Mouse (Mus musculus): ENCODE measurements around the gene Ccdc102a.
"Not testable (repeated sequence)": the region's sequence is repeated elsewhere in the genome, so short reads cannot be mapped to it uniquely, and the experiment has no call there.

Gene Ccdc102a

DNA sequence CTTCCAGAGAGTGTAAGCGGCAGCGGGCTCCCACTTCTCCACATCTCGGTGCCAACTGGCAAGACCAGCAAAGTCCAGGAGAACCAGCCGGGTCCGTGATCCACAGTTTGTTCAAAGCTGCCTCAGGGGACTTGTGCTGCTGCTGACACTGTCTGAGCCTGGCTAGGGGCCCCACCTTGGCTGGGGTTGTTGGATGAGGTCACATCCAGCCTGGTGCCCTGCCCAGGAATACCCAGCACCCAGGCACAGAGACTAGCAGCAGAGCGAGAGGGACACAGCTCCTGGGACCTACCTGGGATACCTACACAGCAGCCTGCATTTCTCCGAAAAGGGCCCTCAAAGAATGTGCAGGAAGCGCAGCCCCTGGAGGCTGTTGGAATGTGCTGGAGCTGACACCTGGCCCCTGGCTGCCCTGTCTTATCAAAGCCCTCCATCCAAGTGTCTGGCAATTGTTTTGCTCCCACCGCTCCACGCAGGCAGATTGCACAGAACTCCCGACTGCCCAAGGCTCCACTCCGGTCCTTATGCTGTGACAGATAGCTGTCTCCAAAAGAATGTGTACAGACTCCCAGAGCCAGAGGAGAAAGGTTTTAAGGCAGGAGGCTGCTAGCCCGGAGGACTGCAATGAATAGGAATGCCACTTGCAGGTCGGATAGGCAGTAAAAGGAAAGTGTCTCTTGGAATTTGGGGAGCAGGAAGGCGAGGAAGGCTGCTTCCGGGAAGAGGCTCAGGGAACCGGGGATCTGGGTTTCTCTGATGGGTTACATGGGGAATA is 42.6 kb downstream of the Ccdc102a start:
- peak in 1 of 2 experiments; percentile 30 for DNase-seq (ENCODE audit: low spot score in 2 of 2)

DNA sequence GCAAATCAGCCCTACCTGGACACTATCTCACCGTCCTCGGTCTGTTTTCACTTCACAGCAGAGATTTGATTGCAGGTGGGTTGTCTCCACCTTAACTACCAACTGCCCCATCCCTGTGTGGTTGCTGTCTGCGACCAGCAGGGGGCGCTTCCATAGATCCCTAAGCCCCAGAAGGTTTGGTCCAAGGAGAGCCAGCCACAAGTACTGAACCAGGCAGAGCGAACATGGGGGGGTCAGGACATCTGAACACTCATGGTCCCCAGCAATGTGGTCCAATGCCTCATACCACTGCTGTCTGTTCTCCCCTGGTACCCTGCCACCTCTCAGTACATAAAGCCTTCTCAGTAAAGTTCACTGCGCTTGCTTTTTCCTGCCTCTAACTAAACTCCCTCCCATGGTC is 43.5 kb downstream of the Ccdc102a start:
- peak; percentile 69 for DNase-seq (ENCODE audit: low spot score in 2 of 2)

DNA sequence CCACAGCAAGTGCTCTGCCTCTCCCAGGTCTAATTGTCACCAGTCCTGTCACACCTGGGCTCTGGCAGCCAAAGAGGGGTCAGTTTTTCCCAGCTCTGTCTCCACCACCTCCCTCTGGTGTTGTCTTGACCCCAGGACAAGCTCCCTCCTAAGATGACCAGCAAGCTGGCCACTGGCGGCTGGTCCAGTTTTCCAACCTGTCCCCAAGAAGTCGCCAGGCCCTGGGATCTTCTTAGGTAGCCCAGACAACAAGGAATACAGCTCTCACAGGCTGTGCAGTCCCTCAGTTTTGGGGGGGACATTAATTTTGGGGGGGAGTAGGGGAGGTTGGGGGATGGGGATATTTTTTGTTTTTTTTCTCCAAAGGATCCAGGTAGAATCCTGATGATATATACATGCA is 45.3 kb downstream of the Ccdc102a start:
- no peak for DNase-seq (ENCODE audit: low spot score in 2 of 2)

DNA sequence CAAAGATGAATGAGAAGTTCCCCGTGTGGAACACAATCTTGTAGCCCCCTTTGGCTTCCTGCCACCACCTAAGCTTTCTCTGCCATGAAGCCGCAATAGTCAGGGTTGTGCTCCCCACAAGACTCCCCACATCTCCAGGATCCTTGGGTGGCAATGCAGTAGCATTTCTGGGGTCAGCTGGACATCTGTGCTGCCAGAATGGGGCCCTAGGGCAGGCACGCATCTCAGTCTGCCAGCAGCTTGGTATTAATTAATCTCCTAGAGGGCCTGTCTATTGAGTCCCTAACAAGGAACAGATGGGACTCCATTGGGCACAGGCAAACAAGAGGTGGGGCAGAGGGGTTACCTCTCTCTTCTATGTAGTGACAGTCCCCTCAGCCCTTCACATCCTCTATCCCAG is 45.7 kb downstream of the Ccdc102a start:
- DNase-seq (ENCODE audit: low spot score in 2 of 2): no peak

DNA sequence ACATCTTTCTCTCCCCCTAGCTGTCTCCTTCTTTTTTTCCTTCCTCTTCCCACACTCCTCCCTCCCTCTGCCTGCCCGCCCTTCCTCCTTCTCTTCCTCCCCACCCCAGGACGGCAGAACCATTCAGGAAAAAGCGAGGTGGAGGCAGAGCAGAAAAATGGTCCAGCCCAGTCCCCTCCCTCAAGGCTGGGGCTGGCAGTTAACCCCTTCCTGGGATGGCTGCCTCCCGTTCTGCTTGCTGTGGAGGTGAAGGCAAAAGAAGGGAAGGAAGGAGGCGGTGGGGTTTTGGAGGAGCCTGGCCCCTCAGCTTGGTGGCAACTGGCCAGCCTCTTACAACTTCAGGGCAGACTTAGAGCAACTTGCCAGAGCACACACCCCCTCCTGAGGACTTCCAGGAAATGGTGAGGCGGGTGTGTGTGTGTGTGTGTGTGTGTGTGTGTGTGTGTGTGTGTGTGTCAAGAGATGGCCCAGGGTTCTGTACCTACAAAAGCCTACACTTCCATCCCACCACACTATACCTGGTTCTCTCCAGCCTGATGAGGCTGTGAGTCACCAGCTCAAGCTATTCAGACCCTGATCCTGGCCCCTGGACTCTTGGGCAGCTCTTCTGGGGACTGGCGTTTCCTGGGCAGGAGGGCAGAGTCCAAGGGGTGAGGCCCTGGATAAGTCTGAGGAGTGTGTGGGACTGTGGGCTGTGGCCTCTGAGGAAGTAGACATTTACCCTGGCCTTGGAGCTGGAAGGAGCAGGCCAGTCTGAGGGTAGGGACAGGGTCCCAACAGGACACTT is 46.6 kb downstream of the Ccdc102a start:
- DNase-seq (ENCODE audit: low spot score in 2 of 2): peak; percentile 77 to 81

DNA sequence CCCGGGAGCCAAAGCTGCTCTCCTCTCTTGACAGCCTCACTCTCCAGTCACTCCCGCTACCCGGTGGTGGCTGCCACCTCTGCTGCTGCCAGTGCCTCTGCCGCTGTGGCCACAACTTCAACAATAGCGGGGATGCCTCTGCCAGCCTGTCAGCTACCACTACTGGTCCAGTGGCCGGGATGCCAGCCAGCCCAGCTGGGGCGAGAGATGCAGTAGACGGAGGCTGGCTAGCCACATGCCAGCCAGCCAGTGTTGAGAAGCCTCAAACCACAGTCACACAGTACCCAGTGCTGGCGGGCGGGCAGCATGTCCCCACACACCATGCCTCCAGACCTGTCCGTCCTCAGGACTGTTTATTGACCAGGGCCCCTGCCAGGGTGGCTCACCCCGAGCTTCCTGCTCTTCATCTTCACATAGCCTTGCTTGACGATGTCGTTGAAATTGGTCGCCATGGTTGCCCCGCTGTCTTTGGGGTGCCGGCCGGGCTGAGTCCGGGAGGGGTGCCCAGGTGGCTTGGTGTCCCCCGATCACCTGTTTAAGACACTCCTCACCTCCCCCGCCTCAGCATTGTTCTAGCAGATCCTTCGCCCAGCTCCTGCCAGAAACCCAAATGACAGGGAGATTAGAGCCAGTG is 47.3 kb downstream of the Ccdc102a start:
- no peak for DNase-seq (ENCODE audit: low spot score in 2 of 2)

DNA sequence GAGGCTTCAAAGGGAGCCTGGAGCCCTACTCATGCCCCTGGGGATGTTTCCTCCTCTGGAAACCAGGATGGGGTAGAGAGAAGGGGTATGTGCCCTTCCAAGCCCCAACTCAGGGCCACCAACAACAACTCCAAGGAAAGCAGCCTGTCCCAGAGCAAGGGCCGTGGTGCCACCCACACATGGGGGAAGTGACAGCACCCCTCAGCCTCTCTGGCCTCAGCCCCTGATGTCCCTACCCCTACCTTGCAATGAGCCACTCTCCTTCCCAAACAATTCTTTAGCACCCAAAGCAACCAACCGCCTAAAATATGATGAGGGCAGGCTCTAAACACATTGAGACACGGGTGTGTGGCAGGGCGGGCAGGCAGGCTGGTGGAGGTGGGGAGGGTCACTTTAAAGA is 47.9 kb downstream of the Ccdc102a start:
- DNase-seq (ENCODE audit: low spot score in 2 of 2): no peak

DNA sequence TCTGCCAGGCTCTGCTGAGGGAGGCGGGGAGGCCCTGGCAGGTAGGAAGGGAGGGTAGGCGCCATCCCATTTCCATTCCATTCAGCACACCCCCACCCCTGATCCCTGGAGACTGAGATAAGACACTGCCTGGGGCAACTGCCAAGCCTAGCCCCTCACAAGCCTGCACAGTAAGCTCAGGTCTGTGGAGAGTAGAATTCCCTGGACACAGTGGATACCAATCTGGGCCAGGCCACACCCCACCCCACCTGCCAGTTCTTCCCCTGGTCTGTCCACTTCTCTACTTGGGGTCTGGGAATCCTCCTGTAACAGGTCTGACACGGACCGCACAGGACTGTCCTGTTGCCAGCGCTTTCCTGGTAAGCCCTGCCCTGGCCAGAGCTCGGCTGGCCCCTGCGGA is 48.8 kb downstream of the Ccdc102a start:
- no peak for DNase-seq (ENCODE audit: low spot score in 2 of 2)

DNA sequence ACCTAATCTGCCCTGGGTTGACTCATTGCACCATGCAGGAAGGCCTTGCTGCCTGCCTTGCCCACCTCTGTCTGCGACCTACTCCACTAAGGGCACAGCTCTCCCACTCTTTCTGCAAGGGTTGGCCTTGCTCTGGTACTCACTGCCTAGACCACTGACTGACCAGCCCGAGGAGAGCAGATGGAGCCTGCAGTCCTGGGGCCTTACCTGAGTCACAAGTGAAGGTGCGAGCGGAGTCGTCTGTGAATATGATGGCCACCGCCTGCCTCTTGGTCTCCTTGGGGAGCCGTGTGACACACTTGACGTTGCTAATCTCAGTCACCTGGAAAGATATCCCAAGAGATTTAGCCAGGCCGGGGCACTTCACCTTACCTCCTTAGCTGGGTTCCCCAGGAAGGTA is 51.0 kb downstream of the Ccdc102a start:
- DNase-seq (ENCODE audit: low spot score in 2 of 2): no peak

DNA sequence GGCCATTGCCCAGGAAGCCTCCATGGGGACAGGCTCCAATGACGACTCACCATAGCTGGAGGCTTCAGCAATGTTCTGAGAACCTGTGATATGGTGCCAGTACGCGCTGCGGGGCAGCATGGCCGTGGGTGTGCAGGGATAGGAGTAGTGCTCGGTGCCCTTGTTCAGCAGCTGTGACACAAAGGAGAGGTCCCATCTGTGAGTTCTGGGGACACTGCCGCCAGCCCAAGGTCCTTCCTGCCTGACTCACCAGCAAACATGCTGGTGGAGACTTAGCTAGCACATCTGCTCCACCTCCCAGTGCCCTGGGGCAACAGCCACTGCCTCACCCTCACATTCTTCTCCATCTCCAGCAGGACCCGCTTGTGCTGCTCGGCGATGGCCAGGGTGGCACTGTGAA is 52.6 kb downstream of the Ccdc102a start:
- no peak for DNase-seq (ENCODE audit: low spot score in 2 of 2)

DNA sequence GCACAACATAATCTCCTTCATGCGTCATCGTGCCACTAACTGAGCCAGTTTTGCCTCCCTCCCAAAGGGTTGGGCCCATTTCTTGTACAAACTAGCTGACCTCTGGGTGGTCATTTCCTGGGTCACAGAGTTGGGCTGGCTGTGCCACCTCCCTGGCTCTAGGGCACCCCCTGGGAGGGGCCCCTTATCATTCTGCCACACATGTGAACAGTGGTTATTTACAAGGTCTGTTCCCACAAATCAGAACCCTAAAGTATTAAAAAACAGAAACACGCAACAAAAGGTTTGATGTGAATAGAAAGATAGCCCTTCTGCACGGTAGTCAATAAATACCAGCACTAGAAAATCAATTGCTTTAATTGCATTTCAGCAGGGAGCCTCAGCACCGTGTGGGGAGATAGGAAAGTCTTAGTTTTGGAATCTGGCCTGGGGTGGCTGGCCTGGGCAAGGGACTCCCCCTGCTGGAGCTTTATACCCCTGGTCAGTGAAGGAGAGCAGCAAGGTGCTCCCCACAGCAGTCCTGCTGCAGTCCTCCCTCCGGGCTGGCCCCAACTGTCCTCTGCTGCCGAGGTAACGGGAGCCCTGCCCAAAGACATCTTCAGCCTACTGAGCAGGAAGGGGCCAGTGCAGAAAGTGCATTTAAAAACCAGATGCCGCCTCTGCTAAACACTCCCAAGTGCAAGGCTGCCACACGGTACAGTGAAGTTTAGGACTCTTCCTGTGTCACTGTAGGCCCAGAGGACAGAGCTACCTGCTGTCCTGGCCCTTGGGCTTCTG is 53.8 kb downstream of the Ccdc102a start:
- no peak for DNase-seq (ENCODE audit: low spot score in 2 of 2)

DNA sequence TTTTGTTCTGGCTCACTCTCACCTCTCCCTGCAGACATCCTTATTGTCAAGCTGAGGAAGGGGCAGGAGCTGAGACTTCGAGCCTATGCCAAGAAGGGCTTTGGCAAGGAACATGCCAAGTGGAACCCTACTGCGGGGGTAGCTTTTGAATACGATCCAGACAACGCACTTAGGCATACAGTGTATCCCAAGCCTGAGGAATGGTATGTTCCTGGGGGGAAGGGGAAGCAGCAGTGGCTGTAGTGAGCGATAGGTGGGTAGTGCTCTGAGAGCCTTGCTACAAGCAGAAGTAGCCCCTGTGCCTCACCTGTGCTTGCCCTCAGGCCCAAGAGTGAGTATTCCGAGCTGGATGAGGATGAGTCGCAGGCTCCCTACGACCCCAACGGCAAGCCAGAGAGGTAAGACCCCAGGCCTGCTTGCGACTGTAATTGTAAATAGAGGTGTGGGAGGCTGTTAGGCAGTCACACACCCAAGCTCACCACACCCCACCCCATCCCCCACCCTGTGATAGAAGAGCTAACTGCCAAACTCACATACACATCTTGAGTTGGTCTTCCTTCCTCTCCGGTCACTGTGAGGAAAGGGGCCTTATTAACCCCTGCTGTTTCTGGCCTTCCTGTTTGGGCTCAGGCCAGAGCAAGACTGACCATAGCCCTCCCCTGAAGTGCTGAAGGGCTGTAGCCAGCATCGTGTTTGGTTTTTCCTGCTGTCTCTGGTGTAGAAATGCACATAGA is 55.2 kb downstream of the Ccdc102a start:
- DNase-seq (ENCODE audit: low spot score in 2 of 2): no peak

DNA sequence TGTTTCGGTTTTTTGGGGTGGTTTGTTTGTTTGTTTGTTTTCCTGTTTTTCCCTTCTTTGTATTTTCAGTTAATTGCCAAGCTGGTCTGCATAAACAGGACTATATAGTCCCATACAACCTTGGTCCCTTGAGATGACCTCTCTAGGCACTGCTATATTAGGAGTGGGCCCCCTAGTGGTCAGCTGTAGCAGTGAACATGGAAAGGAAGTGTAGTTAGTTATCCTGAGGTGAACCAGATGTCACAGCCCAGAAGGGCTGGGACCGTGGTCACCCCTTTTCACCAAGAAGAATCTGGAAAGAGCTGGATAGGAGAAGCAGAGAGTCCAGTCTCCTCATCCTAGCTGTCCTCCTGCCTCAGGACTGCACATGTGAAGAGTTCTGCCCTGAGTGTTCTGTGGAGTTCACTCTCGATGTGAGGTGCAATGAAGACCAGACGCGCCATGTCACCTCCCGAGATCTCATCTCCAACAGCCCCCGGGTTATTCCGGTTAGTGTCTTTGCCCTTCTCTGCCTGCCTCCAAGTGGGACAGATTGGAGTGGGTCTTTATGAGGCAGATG is 56.5 kb downstream of the Ccdc102a start:
- DNase-seq (ENCODE audit: low spot score in 2 of 2): peak in 1 of 2 experiments; percentile 62

DNA sequence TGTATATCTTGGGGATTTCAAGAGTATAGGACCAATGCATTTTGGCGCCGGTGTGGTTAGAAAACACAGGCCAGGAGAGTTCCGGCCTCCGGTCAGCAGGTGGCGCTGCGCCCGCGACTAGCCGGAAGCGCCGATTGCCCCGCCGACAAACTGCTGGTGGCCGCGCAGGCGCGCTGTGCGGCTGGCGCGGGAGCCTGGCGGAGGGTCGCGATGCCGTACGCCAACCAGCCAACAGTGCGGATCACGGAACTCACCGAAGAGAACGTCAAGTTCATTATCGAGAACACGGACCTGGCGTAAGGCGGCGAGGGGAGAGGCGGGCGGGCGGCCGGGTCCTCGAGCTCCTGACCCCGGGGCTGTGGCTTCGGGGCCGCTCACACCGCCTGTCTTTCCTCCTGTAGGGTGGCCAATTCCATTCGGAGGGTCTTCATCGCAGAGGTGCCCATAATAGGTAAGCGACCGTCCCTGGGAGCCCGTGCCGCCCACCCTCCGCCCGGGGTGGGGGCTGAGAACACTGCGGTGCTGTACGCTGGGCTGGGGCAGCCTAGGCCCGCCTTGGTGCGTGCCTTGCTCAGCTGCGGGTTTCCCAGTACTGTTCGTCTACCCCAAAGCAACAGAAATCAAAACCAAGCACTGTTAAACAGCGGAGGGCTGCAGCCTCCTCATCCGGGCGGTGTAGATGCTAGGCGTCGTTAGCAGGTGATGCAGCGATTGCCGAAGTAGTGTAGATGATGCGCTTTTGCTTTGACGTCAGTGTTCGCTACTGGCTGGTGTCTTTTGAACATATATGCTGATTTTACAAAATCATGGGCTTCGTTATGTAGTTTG is 60.3 kb downstream of the Ccdc102a start, which contains the start of gene Polr2c:
Polr2c (plus strand) TSS at position 105 of the 828 bp plus-strand sequence.
- DNase-seq (ENCODE audit: low spot score in 2 of 2): peak; percentile 80 to 88

DNA sequence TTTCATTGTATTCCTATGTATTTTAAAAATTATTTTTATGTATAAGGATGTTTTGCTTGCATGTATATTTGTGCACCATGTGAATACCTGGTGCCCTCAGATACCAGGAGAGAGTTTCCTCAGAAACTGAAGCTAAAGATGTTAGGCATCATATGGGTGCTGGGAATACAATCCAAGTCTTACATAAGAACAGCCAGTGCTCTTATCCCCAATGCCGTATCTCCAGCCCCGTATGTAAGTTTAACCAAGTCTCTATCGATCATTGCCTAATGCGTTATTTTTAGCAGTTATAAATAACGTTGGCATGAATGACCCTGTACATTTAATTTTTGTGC is 60.9 kb downstream of the Ccdc102a start:
- no peak for DNase-seq (ENCODE audit: low spot score in 2 of 2)

DNA sequence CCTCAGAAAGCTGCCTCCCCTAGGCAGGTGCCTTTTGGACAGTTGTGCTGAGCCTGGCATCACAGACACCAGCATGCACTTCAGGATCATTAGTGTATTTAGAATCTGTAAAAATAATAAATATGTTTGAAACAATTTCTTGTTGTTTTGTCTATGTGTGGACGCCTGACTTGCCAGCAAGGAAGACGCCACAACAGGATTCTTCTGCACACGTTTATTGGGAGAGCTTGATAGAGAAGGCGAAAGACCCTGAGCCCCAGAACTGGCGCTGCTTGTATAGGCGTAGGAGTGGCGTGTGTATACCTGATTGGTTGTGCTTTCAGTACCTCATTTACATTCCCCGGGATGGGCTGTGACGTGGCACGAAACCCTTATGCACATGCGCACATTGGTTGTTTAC is 63.1 kb downstream of the Ccdc102a start:
- not testable (repeated sequence) for DNase-seq (ENCODE audit: low spot score in 2 of 2)

Measured in heart, adult 9 months (tissue).